Mouse (Mus musculus): Measurements from ENCODE around the gene Eif4b. TPM values are rescaled to one million over a fixed set of nuclear protein-coding genes. Genes with fewer than 3 reads are reported as not detected.

The Eif4b gene
- total RNA-seq, 4 experiments from 2014 or later = 161 to 190 (median 169) TPM

- DNase-seq (ENCODE audit: low spot score) = peak; percentile 90
Observed at GRCm38 (mm10) chr15:102101672-102102541, 28.3 kb downstream of the Eif4b start.

- peak; percentile 89 for DNase-seq (ENCODE audit: low spot score)
Observed at GRCm38 (mm10) chr15:102102548-102103121, 29.1 kb downstream of the Eif4b start.

GRCm38 (mm10) chr15:102103371-102103946, 29.9 kb downstream of the Eif4b start:
- DNase-seq (ENCODE audit: low spot score) = peak; percentile 78

- DNase-seq (ENCODE audit: low spot score) = peak; percentile 93
Observed at GRCm38 (mm10) chr15:102103947-102104555, 30.5 kb downstream of the Eif4b start.

GRCm38 (mm10) chr15:102105360-102105759, 31.8 kb downstream of the Eif4b start:
- DNase-seq (ENCODE audit: low spot score) = peak; percentile 85

- DNase-seq (ENCODE audit: low spot score) = no peak
Observed at GRCm38 (mm10) chr15:102105764-102106730, 32.5 kb downstream of the Eif4b start.

- no peak for DNase-seq (ENCODE audit: low spot score)
Observed at GRCm38 (mm10) chr15:102106754-102107456, 33.3 kb downstream of the Eif4b start.

GRCm38 (mm10) chr15:102107689-102108573, 34.4 kb downstream of the Eif4b start:
- no peak for DNase-seq (ENCODE audit: low spot score)

GRCm38 (mm10) chr15:102108651-102109525, 35.3 kb downstream of the Eif4b start:
- peak; percentile 79 for DNase-seq (ENCODE audit: low spot score)

- DNase-seq (ENCODE audit: low spot score) = no peak
Observed at GRCm38 (mm10) chr15:102110271-102110670, 36.7 kb downstream of the Eif4b start.

- DNase-seq (ENCODE audit: low spot score) = no peak
Observed at GRCm38 (mm10) chr15:102110701-102111494, 37.3 kb downstream of the Eif4b start.

- DNase-seq (ENCODE audit: low spot score) = no peak
Observed at GRCm38 (mm10) chr15:102111495-102111829, 37.9 kb downstream of the Eif4b start.

- DNase-seq (ENCODE audit: low spot score) = no peak
Observed at GRCm38 (mm10) chr15:102112181-102112580, 38.6 kb downstream of the Eif4b start.

- DNase-seq (ENCODE audit: low spot score) = no peak
Observed at GRCm38 (mm10) chr15:102112827-102113226, 39.3 kb downstream of the Eif4b start.

GRCm38 (mm10) chr15:102113674-102114073, 40.1 kb downstream of the Eif4b start:
- no peak for DNase-seq (ENCODE audit: low spot score)

- no peak for DNase-seq (ENCODE audit: low spot score)
Observed at GRCm38 (mm10) chr15:102114651-102115260, 41.2 kb downstream of the Eif4b start.

GRCm38 (mm10) chr15:102115731-102116231, 42.2 kb downstream of the Eif4b start:
- DNase-seq (ENCODE audit: low spot score) = no peak
